Mouse (Mus musculus) lung, embryonic 14.5 days (tissue): ENCODE measurements at regions not wholly inside any gene's neighbourhood (a gene's known extent, or its start where the extent isn't known, plus 50 kb on each side); places are given as distances from the start of the nearest gene placed in this dataset.
A peak's percentile ranks its signal among the peaks of the same experiment; 100 is the strongest.

ENCODE experiments used
- ATAC-seq: fragments of 200-750 bp; cut with Nextera tagmentation; 2 replicates; pipeline ENCODE4 v1.8.0; 2017; ENCODE audit warnings: mild to moderate bottlenecking, moderate TSS enrichment, moderate library complexity; ENCODE audit not compliant: insufficient read depth
- DNase-seq: peaks from one replicate; pipeline ENCODE4 v3.0.0-alpha.2; 2015
- H3K27ac ChIP-seq: fragments of 300-500 bp; sonication (generic); 2 replicates; pipeline ENCODE4 v1.5.1; 2014; ENCODE audit warnings: low read depth, mild to moderate bottlenecking, moderate library complexity
- H3K27me3 ChIP-seq: fragments of 300-500 bp; sonication (generic); 2 replicates; pipeline ENCODE4 v1.6.1; 2014; ENCODE audit warnings: low read length, control low read depth; ENCODE audit not compliant: insufficient read depth
- H3K36me3 ChIP-seq: fragments of 300-500 bp; sonication (generic); 2 replicates; pipeline ENCODE4 v1.6.1; 2014; ENCODE audit warnings: control low read depth; ENCODE audit not compliant: insufficient read depth
- H3K4me1 ChIP-seq: fragments of 300-500 bp; sonication (generic); 2 replicates; pipeline ENCODE4 v1.6.1; 2014; ENCODE audit warnings: antibody characterized with exemption, control low read depth; ENCODE audit not compliant: insufficient read depth
- H3K4me2 ChIP-seq: fragments of 300-500 bp; sonication (generic); 2 replicates; pipeline ENCODE4 v1.6.1; 2014; ENCODE audit warnings: mild to moderate bottlenecking
- H3K4me3 ChIP-seq: fragments of 300-500 bp; sonication (generic); 2 replicates; pipeline ENCODE4 v1.5.1; 2014; ENCODE audit warnings: low read depth, low read length
- H3K9ac ChIP-seq: fragments of 300-500 bp; sonication (generic); 2 replicates; pipeline ENCODE4 v1.6.1; 2014
- H3K9me3 ChIP-seq: fragments of 300-500 bp; sonication (generic); 2 replicates; pipeline ENCODE4 v1.6.1; 2016; ENCODE audit warnings: low read depth, low read length, control low read depth
- CTCF ChIP-seq: IDR thresholded peaks from 2 replicates; pipeline ENCODE4 v1.5.1; 2016; ENCODE audit warnings: antibody characterized with exemption, low read depth
- WGBS: fragments of 180-500 bp; shearing (Covaris S2); extraction: QIAGEN DNeasy Blood & Tissue Kit; methylation state at CpG from one replicate; pipeline ENCODE4 v1.1.7; 2014; 5-methylcytosine and 5-hydroxymethylcytosine counted together

DNA sequence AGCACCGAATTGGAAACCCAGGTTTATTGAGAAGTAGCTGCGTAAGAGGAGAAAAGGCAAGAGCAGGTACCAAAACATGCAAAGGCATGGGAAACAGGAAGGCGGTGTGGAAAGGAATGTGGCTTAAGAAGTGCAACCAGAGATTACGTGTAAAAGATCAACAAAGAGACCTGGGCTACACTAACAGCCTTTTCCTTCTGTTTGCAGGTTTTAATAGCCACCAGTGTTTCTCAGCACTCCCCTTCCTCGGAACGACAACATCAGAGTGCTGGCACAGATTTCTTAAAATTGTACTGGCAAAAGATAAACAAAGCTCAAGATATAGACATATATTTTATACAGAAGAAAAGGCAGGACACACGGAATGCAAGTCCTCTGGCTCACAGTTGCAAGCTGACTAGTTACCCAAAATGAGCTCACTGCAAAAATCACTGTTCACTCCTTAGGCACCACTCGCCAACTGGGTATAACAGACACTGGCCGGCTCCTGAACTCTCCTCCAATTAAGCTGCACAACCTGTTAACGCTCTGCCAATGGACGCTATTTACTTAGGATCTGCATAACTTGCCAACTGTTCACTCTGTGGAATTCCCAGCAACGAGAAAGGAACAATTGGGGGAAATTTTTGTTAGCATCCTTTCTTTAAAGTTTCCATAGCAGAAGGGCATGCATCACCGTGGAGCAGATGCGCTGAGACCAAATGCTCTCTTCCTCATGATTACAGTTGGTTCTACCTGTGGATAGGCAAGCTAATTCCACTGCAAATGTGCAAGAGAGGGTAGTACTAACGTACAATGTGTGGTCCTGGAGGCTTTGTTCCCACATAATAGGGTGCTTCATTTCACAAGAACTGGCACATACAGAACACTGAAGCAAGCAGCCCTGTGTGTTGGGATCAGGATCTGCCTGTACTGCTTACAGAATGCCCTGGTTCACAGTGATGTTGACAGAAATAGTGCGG lies 465.9 kb downstream of the Gtdc1 start:
- WGBS = 48% methylated on average over 16 of the region's 16 CpGs
- no peak for TF ChIP-seq CTCF
- no peaks in the 10 kb centered on the region for H3K36me3 ChIP-seq
- no peaks in the 10 kb centered on the region for H3K27me3 ChIP-seq
- H3K9ac ChIP-seq = no peak overlapping the region
- DNase-seq (peak; percentile 28), ATAC-seq (peak; percentile 21; the same call in 1 of the 2 replicates)
- no peak overlapping the region for H3K4me3 ChIP-seq
- no peak overlapping the region for H3K27ac ChIP-seq
- H3K4me2 ChIP-seq = peak overlapping the region; percentile 30; the same call in 1 of the 2 replicates
- H3K9me3 ChIP-seq = no peaks in the 10 kb centered on the region
- H3K4me1 ChIP-seq = peaks cover 5% of the 10 kb centered on the region; the same call in 1 of the 2 replicates

DNA sequence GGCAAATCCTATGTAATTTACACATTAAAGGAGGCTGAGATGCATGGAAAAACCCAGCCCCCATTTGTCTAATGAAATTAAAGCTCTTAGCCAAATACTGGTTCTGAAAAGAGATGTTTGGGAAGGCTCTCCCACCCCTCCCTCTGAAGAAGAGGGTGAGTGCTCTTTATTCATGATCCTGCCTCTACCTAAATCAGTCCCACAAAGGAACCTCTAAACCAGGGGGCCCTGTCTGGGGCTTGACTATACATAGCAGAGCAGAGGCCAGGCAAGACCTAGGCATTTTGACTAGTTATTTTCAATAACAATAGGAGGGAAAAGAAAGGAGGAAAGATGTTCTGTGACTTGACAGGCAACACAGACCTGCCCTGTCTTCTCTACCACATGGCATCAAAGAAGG lies 478.0 kb downstream of the Gtdc1 start:
- Histone ChIP-seq H3K4me1 (no peaks in the 10 kb centered on the region), H3K9me3 (no peaks in the 10 kb centered on the region), H3K4me3 (no peak overlapping the region), H3K4me2 (no peak overlapping the region), H3K27ac (no peak overlapping the region), H3K9ac (no peak overlapping the region), H3K36me3 (no peaks in the 10 kb centered on the region), H3K27me3 (no peaks in the 10 kb centered on the region)
- no peak for DNase-seq
- no peak for ATAC-seq
- TF ChIP-seq CTCF = no peak
